Mouse (Mus musculus) CH12.LX (cell line): ENCODE results near the gene Gm20431. TPM values are rescaled to one million over a fixed set of nuclear protein-coding genes. Genes with fewer than 3 reads are reported as not detected.

Experiments
- DNase-seq: peaks from one replicate; pipeline ENCODE4 v3.0.0-alpha.2; 2013; ENCODE audit errors: extremely low read depth
- H3K27ac ChIP-seq: 2 replicates; pipeline ENCODE4 v1.5.1; 2012; ENCODE audit warnings: low read depth, mild to moderate bottlenecking, control low read depth, moderate library complexity; ENCODE audit not compliant: insufficient read depth
- H3K27me3 ChIP-seq: replicated peaks from 2 replicates; pipeline ENCODE3; 2012; ENCODE audit warnings: inconsistent platforms
- H3K36me3 ChIP-seq, 2 experiments: replicated peaks in 1 of 2; 2 replicates each; pipeline versions ENCODE3 to v1.6.1; 2012; ENCODE audit warnings: inconsistent platforms in 1 of 2, low read length in 1 of 2, mild to moderate bottlenecking in 1 of 2, mixed read lengths in 1 of 2, moderate library complexity in 1 of 2; ENCODE audit not compliant: control insufficient read depth in 1 of 2, insufficient read depth in 1 of 2
- H3K4me1 ChIP-seq, 2 experiments: 2 replicates each; pipeline ENCODE4 v1.6.1; 2012; ENCODE audit warnings: inconsistent platforms in 1 of 2, moderate library complexity in 1 of 2; ENCODE audit not compliant: insufficient read depth in 2 of 2, control insufficient read depth in 1 of 2
- H3K4me2 ChIP-seq: 2 replicates; pipeline ENCODE4 v1.6.1; 2012; ENCODE audit warnings: low read depth, mild to moderate bottlenecking, control low read depth; ENCODE audit not compliant: poor library complexity, insufficient read depth, severe bottlenecking
- H3K4me3 ChIP-seq, 3 experiments: fragments of 150-350 bp in 1 of 3; sonication (generic) in 1 of 3; replicated peaks in 1 of 3; 2 replicates each; pipeline versions ENCODE3 to v1.5.1; 2011 to 2012; ENCODE audit warnings: low read depth in 2 of 3, low read length in 2 of 3, mild to moderate bottlenecking in 2 of 3, moderate library complexity in 2 of 3, control low read depth in 1 of 3, improper control_type of control experiment in 1 of 3, inconsistent platforms in 1 of 3, mixed read lengths in 1 of 3; ENCODE audit not compliant: poor library complexity in 1 of 3
- H3K79me2 ChIP-seq: replicated peaks from 2 replicates; pipeline ENCODE4 v1.6.1; 2012; ENCODE audit warnings: mild to moderate bottlenecking, moderate library complexity; ENCODE audit not compliant: control insufficient read depth, poor library complexity, insufficient read depth, severe bottlenecking; ENCODE audit errors: extremely low read depth
- H3K9ac ChIP-seq: 2 replicates; pipeline ENCODE4 v1.6.1; 2012; ENCODE audit warnings: low read depth, mild to moderate bottlenecking, control low read depth, moderate library complexity; ENCODE audit not compliant: insufficient read depth
- H3K9me3 ChIP-seq: replicated peaks from 2 replicates; pipeline ENCODE3; 2012; ENCODE audit warnings: low read length, inconsistent platforms, mixed read lengths
- CHD1 ChIP-seq: IDR thresholded peaks from 2 replicates; pipeline ENCODE4 v1.6.1; 2012; ENCODE audit warnings: low read depth, low read length, improper control_type of control experiment, inconsistent platforms
- CHD2 ChIP-seq: IDR thresholded peaks from 2 replicates; pipeline ENCODE4 v1.6.1; 2011; ENCODE audit warnings: low read length, improper control_type of control experiment
- GABPA ChIP-seq: IDR thresholded peaks from 2 replicates; pipeline ENCODE4 v1.6.1; 2012; ENCODE audit warnings: low read depth, low read length, improper control_type of control experiment, inconsistent platforms; ENCODE audit not compliant: insufficient replicate concordance
- IRF4 ChIP-seq: IDR thresholded peaks from 2 replicates; pipeline ENCODE4 v1.6.1; 2014; ENCODE audit warnings: low read depth, mild to moderate bottlenecking, inconsistent platforms, low read length, improper control_type of control experiment
- JUND ChIP-seq: conservative IDR thresholded peaks from 2 replicates; pipeline ENCODE4 v1.6.1; 2011; ENCODE audit warnings: low read depth, low read length, improper control_type of control experiment
- KAT2A ChIP-seq: IDR thresholded peaks from 2 replicates; pipeline ENCODE4 v1.6.1; 2012; ENCODE audit warnings: low read length, improper control_type of control experiment, inconsistent platforms; ENCODE audit not compliant: insufficient replicate concordance
- MAFK ChIP-seq: IDR thresholded peaks from 2 replicates; pipeline ENCODE4 v1.6.1; 2011; ENCODE audit warnings: low read length, improper control_type of control experiment; ENCODE audit not compliant: insufficient replicate concordance
- MAZ ChIP-seq: IDR thresholded peaks from 2 replicates; pipeline ENCODE4 v1.6.1; 2012; ENCODE audit warnings: low read depth, mild to moderate bottlenecking, inconsistent platforms, low read length, improper control_type of control experiment, moderate library complexity
- MXI1 ChIP-seq: IDR thresholded peaks from 2 replicates; pipeline ENCODE4 v1.6.1; 2011; ENCODE audit warnings: mild to moderate bottlenecking, low read depth, low read length, improper control_type of control experiment
- NELFE ChIP-seq: IDR thresholded peaks from 2 replicates; pipeline ENCODE4 v1.6.1; 2011; ENCODE audit warnings: low read depth, low read length, improper control_type of control experiment
- PAX5 ChIP-seq: IDR thresholded peaks from 2 replicates; pipeline ENCODE4 v1.6.1; 2012; ENCODE audit warnings: low read length, inconsistent platforms, mixed read lengths
- POLR2AphosphoS2 ChIP-seq: IDR thresholded peaks from 2 replicates; pipeline ENCODE4 v1.6.1; 2011; ENCODE audit warnings: low read depth, low read length, improper control_type of control experiment
- RAD21 ChIP-seq: IDR thresholded peaks from 2 replicates; pipeline ENCODE4 v1.6.1; 2011; ENCODE audit warnings: low read depth, mild to moderate bottlenecking, low read length, improper control_type of control experiment, moderate library complexity
- SMC3 ChIP-seq: IDR thresholded peaks from 2 replicates; pipeline ENCODE4 v1.6.1; 2011; ENCODE audit warnings: low read depth, low read length, improper control_type of control experiment
- USF1 ChIP-seq: IDR thresholded peaks from 2 replicates; pipeline ENCODE4 v1.6.1; 2014; ENCODE audit warnings: low read depth, mild to moderate bottlenecking, inconsistent platforms, low read length, improper control_type of control experiment
- ZKSCAN1 ChIP-seq: IDR thresholded peaks from 2 replicates; pipeline ENCODE4 v1.6.1; 2012; ENCODE audit warnings: low read depth, inconsistent platforms, low read length, improper control_type of control experiment, borderline replicate concordance
- dilution Hi-C: fragments of 300-500 bp; cut with MboI; formaldehyde crosslinking; loops from 2 replicates; pipeline ENCODE4 v1.14.3; 2020; ENCODE audit warnings: low sequenced_read_pairs; ENCODE audit not compliant: extremely low pct_unique_long_range_greater_than_20kb, extremely low pct_ligation_motif_present
- in situ Hi-C: fragments of 300-500 bp; cut with MboI; formaldehyde crosslinking; loops from 3 replicates; pipeline ENCODE4 v1.14.3; 2019; ENCODE audit warnings: low sequenced_read_pairs, low pct_ligation_motif_present, low pct_unique_long_range_greater_than_20kb, mixed read lengths
- polyA plus RNA-seq: library from polyadenylated mRNA; unstranded; fragments of >175 nt; gene quantifications from 2 replicates; pipeline ENCODE4 v1.2.1, GENCODE M21; 2012; ENCODE audit warnings: low read depth; ENCODE audit not compliant: insufficient read length
- total RNA-seq, 2 experiments: library from RNA; depleted of rRNA; stranded (reverse); fragments of 300-350 nt in 1 of 2; fragments of >200 nt in 1 of 2; gene quantifications; 2 replicates each; pipeline ENCODE4 v1.2.3; 2012 to 2014

Gm20431 gene
- total and polyA plus RNA-seq, 3 experiments: 2.4 to 15.0 TPM; not detected in 1

GRCm38 (mm10) chr2:167597492-167598186, 63.7 kb downstream of the Gm20431 start:
- Histone ChIP-seq H3K4me1 (peaks cover 0 to 28% of the 10 kb centered on the region in 2 experiments; a peak in 2 of 4 replicates), H3K27me3 (no peaks in the 10 kb centered on the region), H3K36me3 (no peaks in the 10 kb centered on the region), H3K79me2 (no peaks in the 10 kb centered on the region), H3K27ac (no peak overlapping the region), H3K9ac (no peak overlapping the region), H3K4me2 (no peak overlapping the region), H3K4me3 (no peak overlapping the region), H3K9me3 (no peaks in the 10 kb centered on the region)
- in situ Hi-C loops (no loop called here), dilution Hi-C loops (no loop called here)
- TF ChIP-seq POLR2AphosphoS2 (no peak), GABPA (no peak), CHD2 (no peak), CHD1 (no peak), NELFE (no peak)
- DNase-seq: no peak

GRCm38 (mm10) chr2:167596726-167597491, 64.4 kb downstream of the Gm20431 start:
- H3K9me3 ChIP-seq: no peaks in the 10 kb centered on the region
- H3K4me1 ChIP-seq: peaks cover 0 to 22% of the 10 kb centered on the region in 2 experiments; a peak in 2 of 4 replicates
- no peak overlapping the region for H3K27ac ChIP-seq
- in situ Hi-C loops: no loop called here
- H3K4me3 ChIP-seq: no peak overlapping the region
- H3K4me2 ChIP-seq: no peak overlapping the region
- no peak for DNase-seq
- H3K9ac ChIP-seq: no peak overlapping the region
- dilution Hi-C loops: no loop called here
- no peaks in the 10 kb centered on the region for H3K36me3 ChIP-seq
- TF ChIP-seq MAFK: peak; percentile 72; the same call in 1 of the 2 replicates
- TF ChIP-seq KAT2A: no peak
- no peaks in the 10 kb centered on the region for H3K27me3 ChIP-seq
- no peaks in the 10 kb centered on the region for H3K79me2 ChIP-seq

GRCm38 (mm10) chr2:167596262-167596661, 65.0 kb downstream of the Gm20431 start:
- no peak overlapping the region for H3K4me3 ChIP-seq
- no peak overlapping the region for H3K27ac ChIP-seq
- no peaks in the 10 kb centered on the region for H3K9me3 ChIP-seq
- H3K4me2 ChIP-seq: no peak overlapping the region
- H3K27me3 ChIP-seq: no peaks in the 10 kb centered on the region
- TF ChIP-seq ZKSCAN1 (no peak), MXI1 (no peak), JUND (no peak), RAD21 (no peak), SMC3 (no peak), MAFK (no peak), IRF4 (no peak), PAX5 (no peak), MAZ (no peak), USF1 (no peak)
- no peak overlapping the region for H3K9ac ChIP-seq
- no peaks in the 10 kb centered on the region for H3K36me3 ChIP-seq
- H3K4me1 ChIP-seq: peaks cover 0 to 22% of the 10 kb centered on the region in 2 experiments; a peak in 2 of 4 replicates
- dilution Hi-C loops (no loop called here), in situ Hi-C loops (no loop called here)
- no peak for DNase-seq
- no peaks in the 10 kb centered on the region for H3K79me2 ChIP-seq
